Mouse (Mus musculus): ENCODE measurements around the gene Htra2. TPM values are rescaled to one million over a fixed set of nuclear protein-coding genes. Genes with fewer than 3 reads are reported as not detected.

Gene Htra2
- polyA plus RNA-seq, 1 experiment: 63.4 TPM

DNA sequence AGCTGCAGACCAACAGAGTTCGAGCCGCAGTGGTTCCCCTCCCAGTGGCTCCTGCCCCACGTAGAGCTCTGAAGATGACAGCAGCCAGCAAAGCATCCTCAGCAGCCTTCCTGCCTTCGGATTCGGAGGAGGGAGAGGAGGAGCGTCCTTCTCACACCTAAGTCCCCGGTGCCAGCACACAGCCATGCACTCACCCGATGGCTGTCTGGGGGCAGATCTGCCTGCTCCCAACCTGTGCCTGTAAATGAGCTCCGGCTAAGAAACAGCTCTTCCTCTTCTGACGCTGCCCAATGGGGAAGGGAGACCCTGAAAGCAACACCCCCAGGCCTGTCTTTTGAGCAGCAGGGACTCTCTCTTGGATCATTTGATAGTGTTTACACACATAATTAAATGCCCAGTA is 25.3 kb downstream of the Htra2 start:
- DNase-seq (ENCODE audit: low read depth): no peak
- TF ChIP-seq CTCF (IDR thresholded peaks at IDR 0.05; ENCODE audit: borderline replicate concordance, extremely low read depth, insufficient read depth, insufficient read length) (no peak), POLR2A (IDR thresholded peaks at IDR 0.05; ENCODE audit: borderline replicate concordance, extremely low read depth, insufficient read depth, insufficient read length, poor library complexity, severe bottlenecking) (no peak)

GRCm38 (mm10) chr6:83027706-83028105 is 27.4 kb downstream of the Htra2 start:
- DNase-seq (ENCODE audit: low read depth): no peak
- TF ChIP-seq POLR2A (IDR thresholded peaks at IDR 0.05; ENCODE audit: borderline replicate concordance, extremely low read depth, insufficient read depth, insufficient read length, poor library complexity, severe bottlenecking) (no peak), CTCF (IDR thresholded peaks at IDR 0.05; ENCODE audit: borderline replicate concordance, extremely low read depth, insufficient read depth, insufficient read length) (no peak)

GRCm38 (mm10) chr6:83027293-83027692 is 27.8 kb downstream of the Htra2 start:
- DNase-seq (ENCODE audit: low read depth): no peak
- TF ChIP-seq CTCF (IDR thresholded peaks at IDR 0.05; ENCODE audit: borderline replicate concordance, extremely low read depth, insufficient read depth, insufficient read length): no peak
- TF ChIP-seq POLR2A (IDR thresholded peaks at IDR 0.05; ENCODE audit: borderline replicate concordance, extremely low read depth, insufficient read depth, insufficient read length, poor library complexity, severe bottlenecking): no peak

DNA sequence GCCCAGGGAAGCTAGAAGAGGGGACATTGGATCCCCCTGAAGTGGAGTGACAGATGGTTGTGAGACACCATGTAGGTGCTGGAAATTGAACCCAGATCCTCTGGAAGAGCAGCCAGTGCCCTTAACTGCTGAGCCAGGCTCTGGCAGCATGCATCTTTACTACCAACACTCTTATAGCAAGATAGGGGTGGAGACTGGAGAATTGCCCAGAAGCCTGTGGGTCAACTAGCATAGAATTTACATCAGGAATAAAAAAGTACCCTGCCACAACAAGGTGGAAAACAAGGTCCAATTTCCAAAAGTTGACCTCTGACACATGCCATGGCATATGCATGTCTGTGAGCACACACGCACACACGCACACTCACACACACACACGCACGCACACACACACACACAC is 29.9 kb downstream of the Htra2 start:
- TF ChIP-seq POLR2A (IDR thresholded peaks at IDR 0.05; ENCODE audit: borderline replicate concordance, extremely low read depth, insufficient read depth, insufficient read length, poor library complexity, severe bottlenecking): no peak
- no peak for DNase-seq (ENCODE audit: low read depth)

GRCm38 (mm10) chr6:83024421-83024820 is 30.7 kb downstream of the Htra2 start:
- TF ChIP-seq POLR2A (IDR thresholded peaks at IDR 0.05; ENCODE audit: borderline replicate concordance, extremely low read depth, insufficient read depth, insufficient read length, poor library complexity, severe bottlenecking) (no peak), CTCF (IDR thresholded peaks at IDR 0.05; ENCODE audit: borderline replicate concordance, extremely low read depth, insufficient read depth, insufficient read length) (no peak)
- no peak for DNase-seq (ENCODE audit: low read depth)

GRCm38 (mm10) chr6:83023786-83024185 is 31.3 kb downstream of the Htra2 start:
- no peak for DNase-seq (ENCODE audit: low read depth)
- no peak for TF ChIP-seq CTCF (IDR thresholded peaks at IDR 0.05; ENCODE audit: borderline replicate concordance, extremely low read depth, insufficient read depth, insufficient read length)
- no peak for TF ChIP-seq POLR2A (IDR thresholded peaks at IDR 0.05; ENCODE audit: borderline replicate concordance, extremely low read depth, insufficient read depth, insufficient read length, poor library complexity, severe bottlenecking)

GRCm38 (mm10) chr6:83023008-83023407 is 32.1 kb downstream of the Htra2 start:
- no peak for TF ChIP-seq CTCF (IDR thresholded peaks at IDR 0.05; ENCODE audit: borderline replicate concordance, extremely low read depth, insufficient read depth, insufficient read length)
- no peak for TF ChIP-seq POLR2A (IDR thresholded peaks at IDR 0.05; ENCODE audit: borderline replicate concordance, extremely low read depth, insufficient read depth, insufficient read length, poor library complexity, severe bottlenecking)
- DNase-seq (ENCODE audit: low read depth): no peak

GRCm38 (mm10) chr6:83020836-83021593 is 34.1 kb downstream of the Htra2 start:
- TF ChIP-seq POLR2A (IDR thresholded peaks at IDR 0.05; ENCODE audit: borderline replicate concordance, extremely low read depth, insufficient read depth, insufficient read length, poor library complexity, severe bottlenecking) (no peak), CTCF (IDR thresholded peaks at IDR 0.05; ENCODE audit: borderline replicate concordance, extremely low read depth, insufficient read depth, insufficient read length) (no peak)
- no peak for DNase-seq (ENCODE audit: low read depth)

DNA sequence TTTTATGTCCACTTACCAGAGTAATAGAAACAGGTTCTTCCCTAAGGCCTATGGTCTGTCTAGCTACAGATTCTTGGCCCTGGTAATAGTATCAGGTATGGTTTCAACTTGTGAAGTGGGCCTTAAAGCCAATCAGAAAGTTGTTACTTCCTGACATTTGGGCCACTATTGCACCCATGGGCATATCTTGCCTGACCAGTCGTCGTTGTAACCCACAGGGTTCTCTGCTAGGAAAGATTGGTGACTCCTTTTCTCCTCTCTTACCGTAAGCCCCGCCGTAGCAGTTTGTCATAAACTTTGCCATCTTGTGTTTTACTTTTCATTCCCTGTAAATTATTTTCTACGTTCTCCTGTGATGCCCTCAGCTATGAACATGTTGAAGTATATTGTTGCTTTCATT is 35.0 kb downstream of the Htra2 start:
- TF ChIP-seq POLR2A (IDR thresholded peaks at IDR 0.05; ENCODE audit: borderline replicate concordance, extremely low read depth, insufficient read depth, insufficient read length, poor library complexity, severe bottlenecking): no peak
- no peak for TF ChIP-seq CTCF (IDR thresholded peaks at IDR 0.05; ENCODE audit: borderline replicate concordance, extremely low read depth, insufficient read depth, insufficient read length)
- DNase-seq (ENCODE audit: low read depth): no peak

DNA sequence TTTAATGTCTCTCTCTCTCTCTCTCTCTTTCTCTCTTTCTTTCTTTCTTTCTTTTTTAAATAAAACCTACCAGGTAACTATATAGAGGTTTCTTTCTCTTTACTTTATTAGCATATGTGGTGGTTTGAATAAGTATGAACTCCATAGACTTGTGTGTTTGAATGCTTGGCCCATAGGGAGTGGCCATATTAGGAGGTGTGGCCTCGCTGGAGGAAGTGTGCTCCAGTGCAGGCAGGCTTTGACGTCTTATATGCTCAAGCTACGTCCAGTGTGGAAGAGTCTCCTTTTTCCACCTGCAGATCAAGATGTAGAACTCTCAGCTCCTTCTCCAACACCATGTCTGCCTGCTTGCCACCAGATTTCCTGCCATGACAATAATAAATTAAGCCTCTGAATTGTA is 36.0 kb downstream of the Htra2 start:
- no peak for DNase-seq (ENCODE audit: low read depth)
- TF ChIP-seq POLR2A (IDR thresholded peaks at IDR 0.05; ENCODE audit: borderline replicate concordance, extremely low read depth, insufficient read depth, insufficient read length, poor library complexity, severe bottlenecking) (no peak), CTCF (IDR thresholded peaks at IDR 0.05; ENCODE audit: borderline replicate concordance, extremely low read depth, insufficient read depth, insufficient read length) (no peak)

GRCm38 (mm10) chr6:83017190-83017589 is 37.9 kb downstream of the Htra2 start:
- TF ChIP-seq POLR2A (IDR thresholded peaks at IDR 0.05; ENCODE audit: borderline replicate concordance, extremely low read depth, insufficient read depth, insufficient read length, poor library complexity, severe bottlenecking) (no peak), CTCF (IDR thresholded peaks at IDR 0.05; ENCODE audit: borderline replicate concordance, extremely low read depth, insufficient read depth, insufficient read length) (no peak)
- DNase-seq (ENCODE audit: low read depth): no peak

- no peak for DNase-seq (ENCODE audit: low read depth)
- TF ChIP-seq POLR2A (IDR thresholded peaks at IDR 0.05; ENCODE audit: borderline replicate concordance, extremely low read depth, insufficient read depth, insufficient read length, poor library complexity, severe bottlenecking): no peak
- no peak for TF ChIP-seq CTCF (IDR thresholded peaks at IDR 0.05; ENCODE audit: borderline replicate concordance, extremely low read depth, insufficient read depth, insufficient read length)
Observed at GRCm38 (mm10) chr6:83015749-83016148, 39.3 kb downstream of the Htra2 start.
